8 mouse cellular contexts compared by ENCODE assay signal in genomic region chr8:4237814-4238433, GRCm38 (mm10). TPM values are rescaled to one million over a fixed set of nuclear protein-coding genes. Genes with fewer than 3 reads are reported as not detected.
DNase-seq lines count a peak whose midpoint lies in the region; ATAC-seq lines count a peak whose summit lies in the region.

No protein-coding gene starts in this region.

- no peak for DNase-seq in cerebellum, postnatal 4 days (ENCODE audit: low spot score in 2 of 2)
- peak; percentile 80 to 95 for DNase-seq in adrenal gland, adult (ENCODE audit: inconsistent age in 2 of 2, low spot score in 1 of 2)
- DNase-seq in kidney, postnatal 36 days = peak; percentile 37 to 50
- no peak for DNase-seq in layer of hippocampus, postnatal 25 days (ENCODE audit: extremely low spot score in 1 of 2, low spot score in 1 of 2)
- DNase-seq in ovary, adult 18-20 months (ENCODE audit: low spot score) = no peak

- H3K4me1 ChIP-seq in forebrain, embryonic 15.5 days = peaks cover 29% of the 10 kb centered on the region
- H3K4me1 ChIP-seq in midbrain, embryonic 13.5 days (replicated peaks) = peaks cover 37% of the 10 kb centered on the region

- H3K9ac ChIP-seq in forebrain, embryonic 15.5 days (replicated peaks) = peak overlapping the region; percentile 57
- H3K9ac ChIP-seq in midbrain, embryonic 13.5 days (replicated peaks) = peak overlapping the region; percentile 71

- H3K4me3 ChIP-seq in forebrain, embryonic 15.5 days = peak overlapping the region; percentile 63
- H3K4me3 ChIP-seq in midbrain, embryonic 13.5 days (replicated peaks) = peak overlapping the region; percentile 85

- 18% methylated on average over 15 of the region's 15 CpGs for WGBS in forebrain, embryonic 15.5 days
- 20% methylated on average over 15 of the region's 15 CpGs for WGBS in midbrain, embryonic 13.5 days

- no peaks in the 10 kb centered on the region for H3K9me3 ChIP-seq in forebrain, embryonic 15.5 days
- H3K9me3 ChIP-seq in midbrain, embryonic 13.5 days = no peaks in the 10 kb centered on the region

- H3K36me3 ChIP-seq in forebrain, embryonic 15.5 days = peaks cover 3% of the 10 kb centered on the region; the same call in 1 of the 2 replicates
- peaks cover 17% of the 10 kb centered on the region for H3K36me3 ChIP-seq in midbrain, embryonic 13.5 days

- H3K4me2 ChIP-seq in forebrain, embryonic 15.5 days (replicated peaks) = peak overlapping the region; percentile 52
- H3K4me2 ChIP-seq in midbrain, embryonic 13.5 days (replicated peaks) = peak overlapping the region; percentile 61

- H3K27ac ChIP-seq in forebrain, embryonic 15.5 days (replicated peaks) = peak overlapping the region; percentile 91
- H3K27ac ChIP-seq in midbrain, embryonic 13.5 days = peak overlapping the region; percentile 95

- no peaks in the 10 kb centered on the region for H3K27me3 ChIP-seq in forebrain, embryonic 15.5 days
- H3K27me3 ChIP-seq in midbrain, embryonic 13.5 days = no peaks in the 10 kb centered on the region

- peak; percentile 0; the same call in 1 of the 2 replicates for ATAC-seq in cerebellum, adult (ENCODE audit: insufficient number of reproducible peaks, low FRiP score, low TSS enrichment)
- ATAC-seq in forebrain, embryonic 15.5 days (replicated peaks) = no peak; the same call in 1 of the 2 replicates
- ATAC-seq in midbrain, embryonic 13.5 days = peak; percentile 4

RNA-seq across cellular contexts. Expression of gene Map2k7, which starts 0.6 kb away (rescaled TPM):
- polyA plus RNA-seq in forebrain, embryonic 15.5 days (2015; fragmentation: Nextera tagmentation; extraction: Ambion mirVana) = 26.3 and 27.5 TPM in 2 replicates
- polyA plus RNA-seq in midbrain, embryonic 13.5 days (2015; fragmentation: Nextera tagmentation; extraction: Ambion mirVana) = 33.0 and 36.9 TPM in 2 replicates
- 10 to 100 TPM; 90.6 to 96.3 TPM for total RNA-seq in layer of hippocampus, postnatal 25 days (2021)

RNA-seq across cellular contexts. Expression of gene Gm49320, which starts 0.7 kb away (rescaled TPM):
- 0.89 and 1.3 TPM in 2 replicates for polyA plus RNA-seq in forebrain, embryonic 15.5 days (2015; fragmentation: Nextera tagmentation; extraction: Ambion mirVana)
- polyA plus RNA-seq in midbrain, embryonic 13.5 days (2015; fragmentation: Nextera tagmentation; extraction: Ambion mirVana) = 0.90 and 1.2 TPM in 2 replicates
- 1 to 10 TPM; 2.4 to 2.5 TPM for total RNA-seq in layer of hippocampus, postnatal 25 days (2021)

RNA-seq across cellular contexts. Expression of gene Tgfbr3l, which starts 10.1 kb away (rescaled TPM):
- polyA plus RNA-seq in forebrain, embryonic 15.5 days (2015; fragmentation: Nextera tagmentation; extraction: Ambion mirVana) = 3.1 and 3.4 TPM in 2 replicates
- 8.0 and 8.5 TPM in 2 replicates for polyA plus RNA-seq in midbrain, embryonic 13.5 days (2015; fragmentation: Nextera tagmentation; extraction: Ambion mirVana)
- 10 to 100 TPM in 1 of 2 experiments, 1 to 10 TPM in 1; 7.9 to 12.8 TPM for total RNA-seq in layer of hippocampus, postnatal 25 days (2021)

RNA-seq across cellular contexts. Expression of gene Lrrc8e, which starts 11.3 kb away (rescaled TPM):
- polyA plus RNA-seq in forebrain, embryonic 15.5 days (2015; fragmentation: Nextera tagmentation; extraction: Ambion mirVana) = not detected in 2 replicates
- polyA plus RNA-seq in midbrain, embryonic 13.5 days (2015; fragmentation: Nextera tagmentation; extraction: Ambion mirVana) = 0.17 TPM in 1 of 2 replicates, not detected in the other
- total RNA-seq in layer of hippocampus, postnatal 25 days (2021) = not detected

RNA-seq across cellular contexts. Expression of gene Snapc2, which starts 15.0 kb away (rescaled TPM):
- polyA plus RNA-seq in forebrain, embryonic 15.5 days (2015; fragmentation: Nextera tagmentation; extraction: Ambion mirVana) = 73.5 and 74.7 TPM in 2 replicates
- 62.7 and 64.1 TPM in 2 replicates for polyA plus RNA-seq in midbrain, embryonic 13.5 days (2015; fragmentation: Nextera tagmentation; extraction: Ambion mirVana)
- 10 to 100 TPM; 29.5 to 30.2 TPM for total RNA-seq in layer of hippocampus, postnatal 25 days (2021)

Comparison
In these comparisons a context has a peak if more than half of its experiments do, and no peak if none do; other contexts are left out.
1. DNase-seq: peak in adrenal gland, adult (2 of 2) and kidney, postnatal 36 days (2 of 2); none in cerebellum, postnatal 4 days (0 of 2), layer of hippocampus, postnatal 25 days (0 of 2) and ovary, adult 18-20 months (single experiment).